Mouse (Mus musculus): ENCODE measurements around the gene Utp6.

Utp6 gene

DNA sequence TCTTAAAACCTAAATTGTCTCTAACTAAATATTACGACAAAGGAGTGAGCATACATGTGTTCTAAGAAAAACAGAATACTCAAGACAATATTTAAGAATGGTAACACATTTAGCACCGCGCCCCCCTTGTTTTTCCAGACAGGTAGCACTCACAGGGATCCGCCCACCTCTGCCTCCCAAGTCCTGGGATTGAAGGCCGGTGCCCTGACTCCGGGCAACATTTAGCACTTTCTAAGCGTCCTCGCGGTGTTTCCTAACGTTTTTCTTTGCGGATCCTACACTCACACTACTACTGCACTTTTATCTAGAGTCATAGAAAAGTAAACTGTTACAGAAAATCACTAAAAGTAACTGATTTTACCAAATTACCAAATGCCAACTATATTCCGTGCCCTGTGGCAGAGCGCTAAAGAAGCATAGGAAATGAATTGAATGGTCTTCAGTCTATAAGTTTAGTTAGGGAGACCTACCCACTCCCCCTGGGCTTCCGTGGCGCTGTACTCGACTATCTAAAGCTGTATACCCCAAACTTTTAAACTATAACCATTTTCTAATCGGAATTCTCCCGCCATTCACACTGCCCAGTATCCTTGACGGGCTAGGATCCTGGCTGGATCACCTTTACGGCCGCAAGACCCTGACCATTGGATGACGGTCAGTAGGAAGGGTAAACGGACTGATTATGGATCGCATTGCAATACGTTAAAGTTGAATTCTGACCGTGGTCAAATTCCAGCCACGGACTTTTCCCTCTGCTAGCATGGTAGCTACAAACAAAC is 655 bp downstream of the Utp6 start:
- DNase-seq (ENCODE audit: low spot score), result peak; percentile 27

- DNase-seq (ENCODE audit: low spot score), result no peak
These were observed 14.9 kb downstream of the Utp6 start for GRCm38 (mm10) chr11:79947265-79947664.

DNA sequence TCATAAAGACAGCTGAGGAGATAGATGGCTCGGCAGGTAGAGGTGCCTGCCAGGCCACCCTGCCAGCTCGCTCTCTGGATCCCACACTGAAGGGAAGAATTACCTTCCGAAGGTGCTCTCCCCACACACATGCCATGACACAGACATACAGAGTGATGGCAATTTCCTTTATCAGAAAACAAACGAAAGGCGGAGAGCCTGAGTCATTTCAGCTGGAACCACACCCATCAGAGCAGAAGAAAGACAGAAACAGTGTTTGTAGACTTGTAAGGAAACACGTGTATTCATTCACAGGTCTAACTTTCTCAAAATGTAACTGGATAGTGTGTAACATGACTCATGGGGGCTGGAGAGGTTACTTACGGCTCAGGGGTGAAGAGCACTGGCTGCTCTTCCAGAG is 18.6 kb downstream of the Utp6 start:
- DNase-seq (ENCODE audit: low spot score), result no peak

- DNase-seq (ENCODE audit: low spot score), result no peak
These were observed 19.1 kb downstream of the Utp6 start for GRCm38 (mm10) chr11:79943136-79943535.

- DNase-seq (ENCODE audit: low spot score), result no peak
These were observed 26.4 kb downstream of the Utp6 start for GRCm38 (mm10) chr11:79935766-79936165.

GRCm38 (mm10) chr11:79922766-79923165 is 39.4 kb downstream of the Utp6 start:
- no peak for DNase-seq (ENCODE audit: low spot score)

- no peak for DNase-seq (ENCODE audit: low spot score)
These were observed 40.0 kb downstream of the Utp6 start for GRCm38 (mm10) chr11:79922157-79922556.

DNA sequence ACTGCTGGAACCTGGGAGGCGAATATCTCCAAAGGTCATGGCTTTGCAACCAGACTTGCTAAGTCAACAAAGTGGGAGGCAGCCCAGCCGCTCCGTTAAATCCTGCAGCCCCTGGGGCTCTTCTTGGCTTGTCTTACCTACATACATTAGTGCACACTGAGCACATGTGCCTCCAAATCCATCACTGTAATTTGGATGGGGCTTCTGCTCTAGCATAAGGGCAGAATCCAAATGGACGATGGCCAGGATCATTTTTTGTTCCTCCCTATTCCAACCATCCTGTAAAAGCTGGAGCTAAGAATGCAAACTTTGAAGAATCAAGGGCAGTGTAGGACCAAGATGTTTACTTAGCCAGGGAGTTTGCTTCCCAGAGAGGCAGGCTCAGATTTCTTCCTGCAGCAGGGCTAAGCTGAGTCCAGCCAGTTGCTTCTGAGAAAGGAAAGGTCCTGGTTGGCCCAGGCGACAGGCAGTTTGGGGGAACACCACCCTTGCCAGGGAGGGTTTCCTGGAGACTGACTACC is 41.6 kb downstream of the Utp6 start:
- no peak for DNase-seq (ENCODE audit: low spot score)

GRCm38 (mm10) chr11:79919685-79920504 is 42.3 kb downstream of the Utp6 start:
- peak; percentile 94 for DNase-seq (ENCODE audit: low spot score)

DNA sequence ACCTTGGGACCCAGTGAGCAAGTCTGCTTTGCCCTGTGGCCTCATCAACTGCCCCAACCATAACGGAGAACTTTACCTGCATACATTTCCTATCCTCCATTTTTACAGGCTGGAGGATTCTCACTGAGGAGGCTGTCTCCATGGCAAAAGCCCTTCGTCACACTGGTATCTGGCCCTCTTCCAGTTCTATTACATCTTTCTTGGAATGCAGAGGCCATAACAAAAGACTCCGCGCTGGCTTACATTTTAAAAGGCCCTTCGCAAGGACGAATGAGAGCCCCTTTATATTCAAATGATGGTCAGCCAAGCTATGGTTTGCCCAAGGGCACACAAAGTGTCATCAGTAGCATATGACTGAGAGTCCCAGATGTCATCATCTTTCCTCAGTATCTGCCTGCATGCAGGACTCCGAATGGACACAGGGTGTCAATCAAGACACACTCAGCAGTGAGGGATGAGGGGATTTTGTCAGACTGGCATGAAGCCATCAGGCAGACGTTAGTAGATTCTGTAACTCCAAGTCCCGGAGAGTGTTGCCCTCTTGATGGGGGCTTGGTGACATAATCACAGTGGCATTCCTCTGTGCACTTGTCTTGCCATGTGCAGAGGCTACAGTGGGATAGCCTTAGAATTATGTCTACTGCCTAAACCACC is 46.4 kb downstream of the Utp6 start:
- DNase-seq (ENCODE audit: low spot score), result no peak

GRCm38 (mm10) chr11:79908600-79909483 is 53.3 kb downstream of the Utp6 start:
- DNase-seq (ENCODE audit: low spot score), result no peak

GRCm38 (mm10) chr11:79906920-79907319 is 55.3 kb downstream of the Utp6 start:
- no peak for DNase-seq (ENCODE audit: low spot score)

DNA sequence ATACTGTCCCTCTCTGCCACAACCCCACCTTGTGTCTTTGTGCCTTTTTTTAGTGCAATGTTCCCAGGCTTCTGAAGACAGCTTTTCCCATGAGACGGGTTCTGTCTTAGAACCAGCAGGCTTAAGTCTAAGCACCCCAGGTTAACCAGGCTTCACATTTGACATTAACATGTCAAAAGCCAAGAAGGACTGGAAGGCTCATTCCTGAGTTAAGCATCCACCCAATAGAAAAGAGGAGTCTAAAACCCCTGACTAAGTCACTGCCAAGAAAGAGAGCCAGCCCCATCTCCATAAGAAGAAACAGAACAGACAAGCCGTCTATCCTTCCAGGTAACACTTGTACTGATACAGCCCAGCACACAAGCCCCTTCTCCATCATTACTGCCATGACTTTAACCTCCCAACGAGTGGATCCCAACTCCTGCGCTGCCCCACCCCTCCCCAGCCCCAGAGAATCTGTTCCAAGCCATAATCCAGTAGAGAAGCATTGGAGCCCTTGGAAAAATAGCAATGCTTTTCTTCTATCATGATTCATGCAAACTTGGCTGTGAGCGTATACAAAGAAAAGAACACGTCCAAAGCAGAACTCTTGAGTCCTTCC is 59.2 kb downstream of the Utp6 start:
- no peak for DNase-seq (ENCODE audit: low spot score)

GRCm38 (mm10) chr11:79901146-79901545 is 61.0 kb downstream of the Utp6 start:
- no peak for DNase-seq (ENCODE audit: low spot score)

DNA sequence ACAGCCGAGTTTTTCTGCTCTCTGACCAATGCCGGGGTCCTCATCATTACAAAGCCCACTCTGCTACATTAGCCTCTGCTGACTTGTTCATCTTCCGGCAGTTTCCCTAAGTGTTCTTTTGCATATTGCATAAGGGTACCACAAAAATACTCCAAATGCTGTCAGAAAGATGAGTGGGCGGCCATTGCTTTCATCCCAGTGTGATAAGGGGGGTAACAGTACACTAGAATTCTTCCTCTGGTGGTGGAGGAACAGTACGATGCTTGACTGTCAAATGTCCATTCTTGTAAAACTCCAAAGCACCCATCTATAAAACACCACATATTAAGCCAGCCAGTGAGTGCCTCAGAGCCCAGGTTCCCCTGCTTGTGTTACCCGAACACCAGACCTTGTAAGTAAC is 69.9 kb downstream of the Utp6 start:
- no peak for DNase-seq (ENCODE audit: low spot score)

- no peak for DNase-seq (ENCODE audit: low spot score)
These were observed 71.4 kb downstream of the Utp6 start for GRCm38 (mm10) chr11:79890822-79891221.

- no peak for DNase-seq (ENCODE audit: low spot score)
These were observed 75.2 kb downstream of the Utp6 start for GRCm38 (mm10) chr11:79886961-79887360.

- no peak for DNase-seq (ENCODE audit: low spot score)
These were observed 75.8 kb downstream of the Utp6 start for GRCm38 (mm10) chr11:79886395-79886794.

DNA sequence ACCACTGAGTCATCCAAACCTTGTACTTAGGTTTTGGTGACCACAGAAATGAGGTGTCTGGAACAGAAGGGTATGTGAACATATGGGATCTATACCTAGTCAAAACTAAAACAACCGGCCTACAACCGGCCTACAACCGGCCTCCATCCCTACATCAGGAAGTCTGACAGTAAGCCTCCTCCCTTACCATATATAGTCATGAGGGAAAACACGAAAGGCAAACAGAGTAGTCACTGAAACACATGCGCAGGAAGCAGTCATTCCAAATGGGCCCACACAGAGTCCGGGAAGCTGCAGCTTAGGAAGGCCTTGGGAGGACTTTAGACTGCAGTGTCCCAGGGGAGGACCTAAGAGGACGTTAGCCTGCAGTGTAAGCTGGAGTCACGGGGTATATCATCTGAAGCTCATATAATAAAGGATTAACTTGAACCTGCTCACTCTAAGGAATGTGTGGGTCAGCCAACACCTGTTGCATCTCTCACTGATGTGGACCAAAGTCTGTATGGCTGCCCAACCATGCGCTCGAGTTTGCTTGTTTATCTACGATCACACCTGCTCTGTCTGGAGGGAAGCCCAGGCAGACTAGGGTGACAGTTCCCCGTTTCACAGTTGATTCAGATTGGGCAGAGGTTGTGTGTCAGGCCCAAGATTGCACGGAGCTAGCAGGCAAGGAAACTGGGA is 76.3 kb downstream of the Utp6 start:
- no peak for DNase-seq (ENCODE audit: low spot score)

DNA sequence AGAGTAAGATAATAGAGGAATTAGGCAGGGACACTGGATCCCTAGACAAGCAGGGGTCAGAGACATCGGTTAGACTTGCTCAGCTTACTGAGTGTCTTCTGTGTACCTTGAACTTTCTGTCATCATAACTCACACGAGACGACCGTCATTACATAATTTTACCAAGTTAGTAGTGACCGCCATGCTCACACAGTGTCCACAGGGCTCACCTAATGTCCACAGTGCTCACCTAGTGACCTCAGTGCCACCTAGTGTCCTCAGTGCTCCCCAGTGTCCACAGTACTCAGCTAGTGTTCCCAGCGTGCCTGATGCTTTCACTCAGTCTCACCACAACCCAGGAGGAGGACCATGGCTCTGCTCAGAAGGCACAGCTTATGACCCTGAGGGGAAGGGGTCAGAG is 77.4 kb downstream of the Utp6 start:
- DNase-seq (ENCODE audit: low spot score), result no peak

Data from embryo, embryonic 10.5 days (tissue).